Mouse (Mus musculus) MEL (cell line): ENCODE measurements around the gene Pifo. TPM values are rescaled to one million over a fixed set of nuclear protein-coding genes. Genes with fewer than 3 reads are reported as not detected.

Experiments used
- DNase-seq: peaks from one replicate; pipeline ENCODE4 v3.0.0; 2011; ENCODE audit warnings: low read depth, low spot score
- H3K27ac ChIP-seq: 2 replicates; pipeline ENCODE4 v1.5.1; 2012; ENCODE audit warnings: low read depth, mild to moderate bottlenecking, control low read depth, low read length, moderate library complexity; ENCODE audit not compliant: control insufficient read depth
- H3K27me3 ChIP-seq, 2 experiments: fragments of 150-350 bp in 1 of 2; sonication (generic) in 1 of 2; 2 replicates each; pipeline ENCODE4 v1.6.1; 2012; ENCODE audit warnings: low read length in 2 of 2, mild to moderate bottlenecking in 2 of 2, improper control_type of control experiment in 1 of 2, moderate library complexity in 1 of 2; ENCODE audit not compliant: insufficient read depth in 2 of 2, control insufficient read depth in 1 of 2
- H3K36me3 ChIP-seq, 2 experiments: 2 replicates each; pipeline ENCODE4 v1.6.1; 2012 to 2014; ENCODE audit warnings: low read length in 2 of 2, improper control_type of control experiment in 1 of 2, inconsistent platforms in 1 of 2, mild to moderate bottlenecking in 1 of 2; ENCODE audit not compliant: insufficient read depth in 2 of 2, control insufficient read depth in 1 of 2
- H3K4me1 ChIP-seq, 2 experiments: fragments of 150-350 bp in 1 of 2; sonication (generic) in 1 of 2; 2 replicates each; pipeline ENCODE4 v1.6.1; 2012; ENCODE audit warnings: low read length in 2 of 2, improper control_type of control experiment in 1 of 2, mild to moderate bottlenecking in 1 of 2; ENCODE audit not compliant: insufficient read depth in 2 of 2, control insufficient read depth in 1 of 2
- H3K4me3 ChIP-seq, 2 experiments: fragments of 150-350 bp in 1 of 2; sonication (generic) in 1 of 2; 2 replicates each; pipeline ENCODE4 v1.5.1; 2012; ENCODE audit warnings: low read depth in 2 of 2, low read length in 2 of 2, mild to moderate bottlenecking in 2 of 2, moderate library complexity in 2 of 2, control low read depth in 1 of 2, improper control_type of control experiment in 1 of 2; ENCODE audit not compliant: control insufficient read depth in 1 of 2, insufficient read depth in 1 of 2
- H3K79me2 ChIP-seq: 2 replicates; pipeline ENCODE4 v1.6.1; 2012; ENCODE audit warnings: mild to moderate bottlenecking, low read length, moderate library complexity; ENCODE audit not compliant: control insufficient read depth, poor library complexity, insufficient read depth
- H3K9ac ChIP-seq: 2 replicates; pipeline ENCODE4 v1.6.1; 2012; ENCODE audit warnings: low read depth, mild to moderate bottlenecking, control low read depth, low read length, moderate library complexity; ENCODE audit not compliant: control insufficient read depth, poor library complexity, severe bottlenecking
- H3K9me3 ChIP-seq: fragments of 150-350 bp; sonication (generic); replicated peaks from 2 replicates; pipeline ENCODE4 v1.6.1; 2012; ENCODE audit warnings: mild to moderate bottlenecking, low read length, improper control_type of control experiment, moderate library complexity; ENCODE audit not compliant: insufficient read depth
- CHD2 ChIP-seq: IDR thresholded peaks from 2 replicates; pipeline ENCODE4 v1.6.1; 2011; ENCODE audit warnings: low read length, improper control_type of control experiment
- CTCF ChIP-seq, 3 experiments: IDR thresholded peaks in 2 of 3; conservative IDR thresholded peaks in 1 of 3; 2 replicates each; pipeline ENCODE4 v1.5.1; 2011 to 2012; ENCODE audit warnings: low read length in 3 of 3, low read depth in 2 of 3, mild to moderate bottlenecking in 2 of 3, improper control_type of control experiment in 1 of 3, inconsistent platforms in 1 of 3, mixed read lengths in 1 of 3, moderate library complexity in 1 of 3; ENCODE audit not compliant: control insufficient read depth in 1 of 3, insufficient read depth in 1 of 3, poor library complexity in 1 of 3, severe bottlenecking in 1 of 3
- ELF1 ChIP-seq: IDR thresholded peaks from 2 replicates; pipeline ENCODE4 v1.6.1; 2014; ENCODE audit warnings: low read depth, mild to moderate bottlenecking, inconsistent platforms, low read length, improper control_type of control experiment, moderate library complexity
- GATA1 ChIP-seq: IDR thresholded peaks from 2 replicates; pipeline ENCODE4 v1.6.1; 2011; ENCODE audit warnings: low read depth, low read length, improper control_type of control experiment
- MAX ChIP-seq: IDR thresholded peaks from 2 replicates; pipeline ENCODE4 v1.6.1; 2011; ENCODE audit warnings: low read length, improper control_type of control experiment
- MAZ ChIP-seq: IDR thresholded peaks from 2 replicates; pipeline ENCODE4 v1.6.1; 2012; ENCODE audit warnings: low read depth, mild to moderate bottlenecking, inconsistent platforms, low read length, improper control_type of control experiment
- MXI1 ChIP-seq: IDR thresholded peaks from 2 replicates; pipeline ENCODE4 v1.6.1; 2011; ENCODE audit warnings: mild to moderate bottlenecking, low read depth, low read length, improper control_type of control experiment
- NRF1 ChIP-seq: IDR thresholded peaks from 2 replicates; pipeline ENCODE4 v1.6.1; 2014; ENCODE audit warnings: low read depth, mild to moderate bottlenecking, inconsistent platforms, low read length, improper control_type of control experiment, moderate library complexity; ENCODE audit not compliant: poor library complexity, insufficient read depth, severe bottlenecking
- POLR2A ChIP-seq, 2 experiments: IDR thresholded peaks; 2 replicates each; pipeline ENCODE4 v1.6.1; 2011 to 2012; ENCODE audit warnings: low read length in 2 of 2, mild to moderate bottlenecking in 2 of 2, control low read depth in 1 of 2, improper control_type of control experiment in 1 of 2, low read depth in 1 of 2, moderate library complexity in 1 of 2; ENCODE audit not compliant: control insufficient read depth in 1 of 2, insufficient read depth in 1 of 2, poor library complexity in 1 of 2
- POLR2AphosphoS2 ChIP-seq: IDR thresholded peaks from 2 replicates; pipeline ENCODE4 v1.6.1; 2011; ENCODE audit warnings: low read length, improper control_type of control experiment
- SIN3A ChIP-seq: IDR thresholded peaks from 2 replicates; pipeline ENCODE4 v1.6.1; 2012; ENCODE audit warnings: low read length, improper control_type of control experiment, inconsistent platforms
- USF1 ChIP-seq: IDR thresholded peaks from 2 replicates; pipeline ENCODE4 v1.6.1; 2014; ENCODE audit warnings: low read depth, mild to moderate bottlenecking, inconsistent platforms, low read length, improper control_type of control experiment, moderate library complexity
- ZKSCAN1 ChIP-seq: IDR thresholded peaks from 2 replicates; pipeline ENCODE4 v1.6.1; 2012; ENCODE audit warnings: low read depth, mild to moderate bottlenecking, inconsistent platforms, low read length, improper control_type of control experiment, moderate library complexity
- polyA plus RNA-seq, 2 experiments: library from polyadenylated mRNA; stranded (reverse) in 1 of 2; unstranded in 1 of 2; fragments of >175 nt in 1 of 2; fragments of >200 nt in 1 of 2; gene quantifications; 2 replicates each; pipeline versions ENCODE4 v1.2.1 to v1.2.4; 2012; ENCODE audit warnings: low replicate concordance in 2 of 2, low read depth in 1 of 2; ENCODE audit not compliant: insufficient read length in 2 of 2, insufficient read depth in 1 of 2, missing spikeins in 1 of 2
- total RNA-seq: library from RNA; depleted of rRNA; stranded (reverse); fragments of 300-350 nt; gene quantifications from 2 replicates; pipeline ENCODE4 v1.2.3, GENCODE M21; 2012

Gene Pifo
- total and polyA plus RNA-seq, 3 experiments, result not detected

- no peaks in the 10 kb centered on the region for H3K36me3 ChIP-seq
- H3K79me2 ChIP-seq, result no peaks in the 10 kb centered on the region
- TF ChIP-seq MAZ, result no peak
- no peak for TF ChIP-seq ZKSCAN1
- TF ChIP-seq ELF1, result no peak
- no peak for TF ChIP-seq MAX
- no peak for TF ChIP-seq POLR2AphosphoS2
- TF ChIP-seq NRF1, result no peak
- no peak for TF ChIP-seq MXI1
- H3K4me1 ChIP-seq, result no peaks in the 10 kb centered on the region; a peak in 1 of 4 replicates
- no peak for DNase-seq
- H3K9ac ChIP-seq, result no peak overlapping the region
- H3K27me3 ChIP-seq, result no peaks in the 10 kb centered on the region
- no peak overlapping the region for H3K4me3 ChIP-seq
- H3K27ac ChIP-seq, result no peak overlapping the region
- H3K9me3 ChIP-seq, result no peaks in the 10 kb centered on the region
Measured at GRCm38 (mm10) chr3:106001416-106002370, 12.8 kb downstream of the Pifo start.

GRCm38 (mm10) chr3:106000707-106001375, 13.6 kb downstream of the Pifo start:
- no peak for DNase-seq
- H3K27me3 ChIP-seq, result no peaks in the 10 kb centered on the region; a peak in 1 of 4 replicates
- H3K79me2 ChIP-seq, result no peaks in the 10 kb centered on the region
- no peak overlapping the region for H3K4me3 ChIP-seq
- TF ChIP-seq USF1 (no peak), CHD2 (no peak), MXI1 (no peak), POLR2AphosphoS2 (no peak), CTCF (IDR thresholded peaks at IDR 0.05 in 2 of 3, conservative IDR thresholded peaks at IDR 0.05 in 1 of 3; ENCODE audit: control insufficient read depth in 1 of 3, insufficient read depth in 1 of 3, low read depth in 2 of 3, low read length in 3 of 3, poor library complexity in 1 of 3, severe bottlenecking in 1 of 3) (peak in 1 of 3 experiments; percentile 2; a peak in 1 of 6 replicates), POLR2A (IDR thresholded peaks at IDR 0.05; ENCODE audit: control insufficient read depth in 1 of 2, insufficient read depth in 1 of 2, low read depth in 1 of 2, low read length in 2 of 2, poor library complexity in 1 of 2) (no peak), SIN3A (no peak), GATA1 (no peak)
- no peaks in the 10 kb centered on the region for H3K9me3 ChIP-seq
- H3K36me3 ChIP-seq, result no peaks in the 10 kb centered on the region
- no peak overlapping the region for H3K9ac ChIP-seq
- no peaks in the 10 kb centered on the region; a peak in 1 of 4 replicates for H3K4me1 ChIP-seq
- no peak overlapping the region for H3K27ac ChIP-seq
